Mouse (Mus musculus) left cerebral cortex, postnatal 25 days (tissue): ENCODE measurements around the gene Dmp1. TPM values are rescaled to one million over a fixed set of nuclear protein-coding genes. Genes with fewer than 3 reads are reported as not detected.

Experiments used
- DNase-seq, 2 experiments: peaks; one replicate each; pipeline ENCODE4 v3.0.0; 2022; ENCODE audit warnings: low spot score in 2 of 2, mixed read lengths in 1 of 2
- intact Hi-C: fragments of 180-260 bp; cut with DNase I; formaldehyde crosslinking; loops from one replicate; pipeline ENCODE4 v1.15.1; 2025
- total RNA-seq, 2 experiments: library from RNA; stranded (reverse); gene quantifications; 2 replicates each; pipeline ENCODE4 v1.2.3; 2021

Gene Dmp1
- total RNA-seq = 1 to 10 TPM; 3.3 to 3.8 TPM

DNA sequence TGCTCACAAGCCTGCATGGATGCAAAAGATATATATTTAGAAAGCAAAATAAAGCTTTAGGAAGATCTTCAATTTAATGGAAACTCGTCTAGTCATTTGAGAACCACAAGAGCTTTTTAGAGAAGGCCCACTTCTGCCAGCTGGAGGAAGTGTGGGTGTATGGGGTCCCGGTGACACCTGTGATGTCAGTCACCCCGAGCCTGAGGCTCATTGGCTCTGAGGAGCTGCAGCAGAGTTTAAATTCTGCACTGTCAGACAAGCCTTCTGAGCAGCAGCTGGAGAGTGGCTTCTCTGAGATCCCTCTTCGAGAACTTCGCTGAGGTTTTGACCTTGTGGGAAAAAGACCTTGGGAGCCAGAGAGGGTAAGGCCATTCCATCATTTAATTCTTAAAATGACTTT lies at the start of gene Dmp1:
Dmp1 (plus strand) TSS at position 263 of the 400 bp plus-strand sequence.
- intact Hi-C loops = no loop called here
- DNase-seq = no peak

DNA sequence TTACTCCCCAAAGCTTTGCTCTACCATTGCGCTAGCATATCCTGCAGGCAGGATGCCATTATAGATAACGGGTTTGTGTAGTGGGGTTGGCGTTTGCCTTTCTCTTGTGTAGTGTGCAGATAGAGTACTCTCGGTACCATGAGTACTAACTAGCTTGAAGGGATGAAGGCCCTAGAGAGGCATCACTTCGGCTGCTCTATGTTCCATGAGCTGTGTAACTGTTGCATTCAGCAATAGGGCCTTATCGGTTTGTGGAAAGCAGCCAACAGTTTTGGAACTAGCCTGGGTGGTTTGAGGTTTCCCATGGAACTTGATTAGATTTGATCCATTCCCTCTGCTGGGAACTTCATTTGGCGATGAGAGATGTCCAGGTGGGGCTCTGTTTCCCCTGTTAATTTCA lies 44.7 kb upstream of the Dmp1 start:
- intact Hi-C loops = no loop called here
- DNase-seq = no peak

DNA sequence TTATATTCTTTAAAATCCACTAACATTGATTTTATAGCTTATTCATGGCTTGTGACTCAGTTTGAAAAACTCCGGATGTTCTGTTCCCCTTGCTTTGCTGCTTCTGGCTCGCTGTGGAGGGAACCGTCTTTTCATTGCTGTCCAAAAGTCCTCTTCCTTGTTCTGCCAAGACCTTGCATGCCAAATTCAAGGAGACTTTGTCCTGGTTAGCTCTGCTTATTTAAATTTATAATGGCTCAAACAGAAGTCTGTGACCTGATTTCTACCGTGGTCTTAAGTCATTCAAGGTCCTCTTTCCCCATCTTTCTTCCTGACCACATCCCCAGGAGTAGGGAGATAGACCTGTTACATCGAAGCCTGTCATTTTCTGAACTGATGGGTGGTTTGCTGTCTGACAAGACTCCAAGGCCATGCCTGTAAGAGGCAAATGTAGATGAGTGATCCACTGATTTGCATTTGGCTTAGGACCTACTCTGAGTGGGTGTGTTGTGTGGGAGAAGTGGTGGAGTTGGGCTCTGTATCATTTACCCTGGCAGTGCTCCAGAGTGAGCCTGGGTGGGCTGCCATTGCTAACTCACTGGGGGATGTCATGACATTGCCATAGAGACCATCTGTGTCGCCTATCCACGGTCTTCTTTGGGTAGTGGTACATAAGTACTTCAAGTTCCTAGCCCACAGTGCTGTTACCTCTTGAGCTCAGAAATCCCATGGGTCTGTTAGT lies 43.9 kb upstream of the Dmp1 start:
- peak; percentile 24 to 70 for DNase-seq
- intact Hi-C loops = no loop called here

DNA sequence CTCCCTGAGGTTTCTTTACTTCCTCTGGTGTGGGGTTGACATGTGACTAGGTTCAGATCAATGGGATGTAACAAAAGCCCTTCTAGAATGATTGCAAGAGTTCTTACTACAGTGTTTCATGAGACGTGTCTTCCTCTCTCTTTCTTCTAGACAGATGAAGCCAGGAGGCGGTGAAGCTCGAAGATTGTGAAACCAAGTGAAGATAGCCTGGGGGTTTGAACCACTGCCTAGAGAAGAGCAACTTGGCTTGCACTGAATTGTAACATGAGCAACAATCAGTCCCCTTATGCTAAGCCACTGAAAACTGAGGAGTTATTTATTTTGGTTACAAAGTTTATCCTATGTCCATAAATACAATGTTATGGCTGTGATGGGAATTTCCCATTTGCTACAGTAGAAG lies 41.8 kb upstream of the Dmp1 start:
- intact Hi-C loops = no loop called here
- DNase-seq = no peak

DNA sequence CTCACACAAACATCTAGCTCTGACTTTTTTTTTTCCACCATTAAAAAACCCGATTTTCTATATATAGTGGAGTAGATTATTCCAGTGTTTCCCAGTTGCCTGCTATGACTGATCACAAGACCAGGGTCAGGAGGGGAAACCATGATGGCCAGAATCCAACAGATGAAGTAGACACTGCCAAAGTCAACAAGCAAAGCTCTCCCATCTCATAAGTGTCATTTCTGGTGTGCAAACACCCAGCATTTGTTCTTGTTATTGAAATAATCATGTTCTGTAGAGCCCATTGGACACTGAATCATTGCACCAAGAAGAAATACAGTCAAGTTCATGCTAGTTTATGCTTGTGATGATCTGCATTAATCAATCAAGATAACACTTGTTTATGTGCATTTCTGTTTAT lies 41.0 kb upstream of the Dmp1 start:
- DNase-seq = no peak

DNA sequence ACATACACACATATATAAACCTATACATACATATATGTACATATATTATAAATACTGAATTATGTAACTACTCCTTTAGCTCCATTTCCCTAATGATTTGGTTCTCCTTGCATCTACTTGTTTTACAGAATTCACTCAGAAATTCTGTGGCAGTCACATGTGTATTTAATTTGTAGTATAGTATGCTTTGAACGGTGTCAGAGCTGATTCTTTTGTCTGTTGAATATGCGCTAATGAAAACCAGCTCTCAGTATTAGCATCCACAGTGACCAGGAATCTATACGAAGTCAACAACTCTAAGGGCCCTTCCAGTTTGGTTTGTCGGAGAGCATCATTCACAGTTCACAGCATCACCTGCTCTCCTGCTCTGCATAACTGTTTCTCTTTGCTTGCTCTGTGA lies 38.9 kb upstream of the Dmp1 start:
- intact Hi-C loops = no loop called here
- no peak for DNase-seq

More for the DNA sequence above, 41.0 kb upstream of the Dmp1 start:
- intact Hi-C loops = no loop called here

DNA sequence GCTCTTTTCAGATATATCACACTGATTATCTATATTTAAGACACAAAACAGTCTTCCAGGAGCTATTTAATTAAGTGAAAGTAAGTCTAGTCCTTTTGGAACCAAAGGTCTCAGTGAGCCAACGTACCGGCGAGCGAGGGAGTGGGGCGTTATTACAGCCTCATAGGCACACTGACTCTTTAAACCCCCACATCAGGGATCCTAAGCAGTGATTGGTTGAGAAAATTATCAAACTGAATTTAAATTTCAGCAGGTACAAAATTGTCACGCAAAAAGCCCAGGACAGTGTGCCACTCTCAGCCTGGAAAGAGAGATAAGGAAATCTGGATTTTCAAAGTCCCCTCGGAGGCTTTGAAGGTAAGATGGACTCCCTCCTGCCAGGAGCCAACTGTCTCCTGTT lies 32.0 kb upstream of the Dmp1 start, which contains the start of gene Dspp:
Dspp (plus strand) TSS at position 301 of the 400 bp plus-strand sequence.
- no peak for DNase-seq
- intact Hi-C loops = no loop called here

DNA sequence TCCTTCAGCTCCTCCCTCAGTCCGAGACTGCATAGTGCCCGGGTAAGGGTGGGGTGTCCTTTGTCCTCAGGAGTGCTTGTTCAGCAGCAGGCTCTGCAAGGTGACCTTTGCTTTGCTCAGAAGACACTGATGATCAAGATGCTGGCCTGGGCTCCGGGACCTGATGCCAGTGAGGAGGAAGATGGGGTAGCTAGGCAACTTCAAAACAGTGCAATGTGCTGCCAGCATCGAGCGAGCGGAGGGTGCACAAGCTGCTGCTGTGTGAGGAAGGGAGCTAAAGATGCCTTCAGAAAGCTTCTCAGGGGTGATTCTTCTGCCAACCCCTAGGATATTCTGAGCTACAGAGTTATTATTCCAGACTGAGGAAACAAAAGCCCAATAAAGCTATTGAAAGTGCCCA lies 29.3 kb upstream of the Dmp1 start:
- intact Hi-C loops = no loop called here
- DNase-seq = peak; percentile 14 to 70

DNA sequence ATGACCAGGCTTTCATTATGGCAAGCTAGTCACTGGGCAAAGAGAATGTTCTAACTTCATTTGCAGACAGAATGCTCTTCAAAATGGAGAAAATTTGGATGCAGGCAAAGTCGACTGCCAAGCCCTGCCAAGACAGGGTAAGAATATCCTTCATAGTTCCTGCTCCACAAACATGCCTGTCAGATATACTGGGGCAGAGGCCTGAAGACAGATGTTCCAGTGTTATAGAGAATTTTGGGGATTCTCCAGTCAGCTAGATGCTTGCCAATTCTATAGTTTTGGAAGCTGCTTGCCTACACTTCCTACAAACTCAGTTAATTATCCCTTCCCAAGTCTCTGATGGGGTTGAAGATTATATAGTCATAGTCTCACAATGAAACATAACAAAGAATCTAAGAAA lies 18.7 kb upstream of the Dmp1 start:
- DNase-seq = peak in 1 of 2 experiments; percentile 53
- intact Hi-C loops = no loop called here

DNA sequence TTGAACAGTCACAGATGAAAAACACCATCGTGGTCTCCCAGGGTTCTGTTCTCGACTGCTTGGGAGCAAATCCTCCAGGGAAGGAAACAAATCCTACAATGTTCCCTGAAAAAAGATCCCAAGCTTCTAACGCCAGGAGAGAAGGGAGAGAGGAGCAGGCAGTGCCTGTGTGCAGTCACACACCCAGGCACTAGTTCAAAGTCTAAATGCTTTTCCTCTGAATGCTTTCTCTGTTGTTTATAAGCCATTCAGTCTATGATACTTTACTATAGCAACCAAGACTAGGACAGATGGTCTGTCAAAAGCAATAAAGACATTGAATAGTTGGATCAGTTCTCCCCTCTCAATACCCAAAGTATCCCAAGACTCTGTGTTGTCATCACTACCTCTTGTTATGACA lies 15.1 kb upstream of the Dmp1 start:
- no peak for DNase-seq
- intact Hi-C loops = no loop called here

DNA sequence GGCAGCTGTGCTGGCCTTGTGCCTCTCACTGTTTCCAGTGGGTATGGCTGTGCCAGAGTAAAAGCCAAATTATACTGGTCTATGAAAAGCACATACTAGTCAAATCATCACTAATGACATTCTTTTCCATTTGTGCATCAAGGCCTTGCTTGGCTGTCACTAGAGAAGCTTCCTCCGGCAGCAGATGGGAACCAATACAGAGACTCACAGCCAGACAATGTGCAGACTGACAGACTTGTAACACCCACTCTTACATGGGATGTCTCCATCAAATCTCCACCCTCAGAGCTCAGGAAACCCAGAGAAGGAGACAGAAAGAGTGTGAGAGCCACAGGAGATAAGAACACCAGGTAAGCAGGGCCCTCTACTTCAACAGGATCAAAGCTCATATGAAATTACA lies 7.3 kb upstream of the Dmp1 start:
- intact Hi-C loops = no loop called here
- no peak for DNase-seq

DNA sequence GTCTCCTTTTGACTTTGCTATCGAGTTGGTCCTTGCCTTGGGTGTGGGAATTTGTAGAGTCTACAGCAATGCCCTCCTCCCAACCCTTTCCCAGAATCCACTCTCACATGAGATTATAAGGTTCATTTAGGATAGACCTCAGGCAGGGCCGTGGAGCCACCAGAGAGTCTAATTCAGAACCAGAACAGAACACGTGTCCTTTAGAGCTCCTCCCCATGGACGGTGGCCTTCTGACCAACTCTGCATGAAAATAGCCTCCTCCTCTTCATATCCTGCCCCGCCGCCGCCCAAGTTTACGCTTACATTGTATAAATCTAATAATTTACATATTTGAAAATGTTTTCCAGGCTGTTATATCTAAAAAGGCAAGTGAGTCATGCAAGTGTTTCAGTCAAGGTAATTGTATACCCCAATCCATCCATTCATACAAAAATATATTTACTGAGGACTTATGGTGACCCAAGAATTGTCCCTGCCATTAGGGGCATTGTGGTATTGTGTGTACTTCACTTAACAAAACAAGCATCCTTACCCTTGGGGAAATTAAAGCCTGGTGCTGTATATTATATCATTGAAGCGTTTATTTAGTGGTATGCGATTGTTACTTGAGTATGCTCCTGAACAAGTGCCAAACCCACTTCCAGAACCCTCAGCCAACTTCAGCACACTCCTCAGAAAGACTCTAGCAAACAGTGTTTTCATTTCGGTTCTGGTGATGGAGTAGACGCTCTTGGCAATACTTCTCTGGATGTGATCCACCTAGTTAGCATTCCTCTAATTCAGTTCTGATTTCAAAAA lies 1.1 kb upstream of the Dmp1 start:
- intact Hi-C loops = no loop called here
- DNase-seq = peak in 1 of 2 experiments; percentile 19

DNA sequence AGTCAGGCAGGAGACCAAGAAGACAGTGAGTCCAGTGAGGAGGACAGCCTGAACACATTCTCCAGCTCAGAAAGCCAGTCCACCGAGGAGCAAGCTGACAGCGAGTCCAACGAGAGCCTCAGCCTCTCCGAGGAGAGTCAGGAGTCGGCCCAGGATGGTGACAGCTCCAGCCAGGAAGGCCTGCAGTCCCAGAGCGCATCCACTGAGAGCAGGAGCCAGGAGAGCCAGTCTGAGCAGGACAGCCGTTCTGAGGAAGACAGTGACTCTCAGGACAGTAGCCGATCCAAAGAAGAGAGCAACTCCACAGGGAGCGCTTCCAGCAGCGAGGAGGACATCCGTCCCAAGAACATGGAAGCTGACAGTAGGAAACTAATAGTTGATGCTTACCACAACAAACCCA lies 10.1 kb downstream of the Dmp1 start:
- intact Hi-C loops = no loop called here
- DNase-seq = no peak

DNA sequence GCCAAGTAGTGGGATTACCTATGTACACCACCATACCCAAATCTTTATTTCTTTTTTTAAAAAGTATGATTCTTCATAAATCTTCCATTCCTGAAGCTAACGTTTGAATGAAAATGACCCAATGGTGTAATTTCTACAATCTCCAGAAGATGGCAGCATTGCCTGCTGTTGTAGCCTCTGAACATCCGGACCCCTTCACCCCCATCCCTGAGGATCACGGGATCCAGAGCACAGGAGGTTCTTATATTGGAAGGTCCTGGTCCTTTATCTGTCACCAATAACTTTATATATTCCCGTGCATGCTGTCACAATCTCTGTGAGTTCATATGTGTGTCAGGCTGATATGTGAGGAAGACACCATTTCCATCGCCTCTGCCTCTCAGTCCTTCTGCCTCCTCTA lies 16.5 kb downstream of the Dmp1 start:
- intact Hi-C loops = loop anchor here (1.0 to 5.0 kb wide), 3 partner anchors 87 to 228 kb away; no protein-coding TSS in a partner anchor
- peak; percentile 46 to 59 for DNase-seq

DNA sequence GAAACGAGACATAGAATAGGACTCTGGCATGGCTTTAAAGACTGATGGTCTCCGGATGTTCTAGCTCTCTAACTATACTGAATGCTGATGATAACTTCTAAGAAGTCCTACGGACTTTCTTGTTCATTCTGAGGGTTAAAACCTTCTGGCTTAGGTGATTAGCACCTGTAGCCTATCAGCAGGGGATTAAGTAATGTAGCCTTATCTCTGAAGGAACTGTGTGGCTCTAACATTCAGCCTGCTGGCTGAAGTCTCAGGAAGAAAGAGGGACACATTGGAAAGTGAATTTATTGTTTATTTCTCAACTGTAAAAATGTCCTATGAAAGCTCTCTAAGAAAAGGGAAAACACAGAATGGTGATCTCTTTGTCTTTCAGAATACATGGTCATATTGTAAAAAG lies 21.9 kb downstream of the Dmp1 start:
- intact Hi-C loops = no loop called here
- no peak for DNase-seq

DNA sequence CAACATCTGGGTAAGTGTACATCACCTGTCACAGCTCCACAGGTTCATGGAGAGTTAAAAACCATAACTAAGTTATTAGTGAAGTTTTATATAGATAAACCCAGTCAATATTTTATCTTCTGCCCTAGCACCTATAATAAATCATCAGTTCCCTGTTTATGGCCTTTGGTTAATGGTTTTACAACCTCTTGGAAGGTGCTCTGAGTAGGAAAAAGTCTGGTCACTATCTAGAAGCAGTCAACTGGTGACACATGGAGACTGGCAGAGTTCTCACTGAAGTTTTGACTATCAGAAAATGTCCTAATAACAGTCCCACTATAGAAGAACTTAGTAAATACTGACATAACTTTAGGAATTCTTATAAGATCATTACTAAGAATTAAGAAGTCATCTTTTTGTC lies 22.3 kb downstream of the Dmp1 start:
- DNase-seq = no peak
- intact Hi-C loops = no loop called here

DNA sequence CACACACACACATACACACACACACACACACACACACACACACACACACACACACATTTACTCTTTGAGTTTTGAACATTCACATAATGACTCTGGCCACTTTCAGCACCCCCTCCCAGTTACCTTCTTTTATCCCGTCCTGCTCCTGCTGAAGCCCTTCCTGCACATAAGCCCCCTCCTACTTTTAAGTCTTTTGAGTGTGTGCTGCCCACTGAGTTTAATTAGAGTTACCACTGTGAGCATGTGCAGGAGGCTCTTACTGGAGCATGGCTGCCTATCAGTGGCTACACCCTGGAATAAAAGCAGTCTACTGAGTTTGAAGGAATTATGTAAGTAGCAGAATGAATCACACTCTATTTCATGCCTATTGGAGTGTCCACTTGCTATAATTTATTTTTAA lies 26.1 kb downstream of the Dmp1 start:
- DNase-seq = no peak
- intact Hi-C loops = no loop called here

DNA sequence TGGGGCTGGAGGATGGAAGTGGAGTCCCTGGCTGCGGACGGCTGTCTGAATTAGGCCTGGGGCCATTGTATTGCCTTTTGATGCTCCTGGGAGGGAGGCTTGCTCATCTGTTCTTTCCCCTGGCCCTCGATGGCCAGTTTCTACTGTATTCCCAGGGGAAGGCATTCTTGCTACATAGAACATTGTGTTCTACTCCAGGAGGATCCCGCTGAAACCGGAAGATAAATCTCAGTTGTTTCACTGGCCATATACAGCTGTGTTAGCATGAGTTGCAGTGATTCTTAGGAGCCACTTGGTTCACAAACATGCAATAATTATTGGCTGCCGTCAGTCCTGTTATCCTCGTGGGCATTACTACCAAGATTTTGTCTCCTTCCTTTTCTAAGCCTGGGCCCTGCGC lies 34.3 kb downstream of the Dmp1 start:
- no peak for DNase-seq
- intact Hi-C loops = no loop called here

DNA sequence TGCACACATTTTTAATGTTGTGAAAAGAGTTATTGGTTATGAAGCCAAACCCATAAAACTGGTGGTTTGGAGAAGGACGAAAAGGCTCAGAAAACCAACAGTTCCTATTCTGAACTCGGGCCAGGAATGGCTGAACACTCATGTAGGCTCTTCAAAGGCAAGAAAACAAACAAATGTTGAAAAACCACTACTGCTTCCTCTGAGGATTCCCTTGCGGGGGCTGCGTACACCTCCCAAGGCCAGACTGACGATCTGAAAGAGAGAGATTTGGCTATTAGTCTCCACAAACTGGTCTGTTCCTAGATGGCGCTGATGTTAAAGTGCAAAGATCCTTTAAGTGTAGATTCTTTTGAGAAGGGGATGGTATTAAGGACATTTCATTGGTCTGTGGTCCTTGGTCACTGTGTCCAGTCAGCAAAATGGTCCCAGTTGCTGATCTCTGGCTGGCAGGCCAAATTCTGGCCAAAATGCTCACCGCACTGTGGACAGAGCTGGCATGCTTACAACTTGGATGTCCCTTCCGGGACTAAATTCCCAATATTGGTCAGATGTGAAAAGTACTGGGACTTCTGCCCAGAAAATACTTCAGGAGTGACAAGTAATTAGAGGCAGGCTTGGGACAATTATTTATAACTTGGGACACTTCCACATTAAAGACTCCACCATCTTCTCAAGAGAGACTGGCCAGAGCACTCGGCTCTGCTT lies 37.4 kb downstream of the Dmp1 start:
- peak in 1 of 2 experiments; percentile 19 for DNase-seq
- intact Hi-C loops = no loop called here

DNA sequence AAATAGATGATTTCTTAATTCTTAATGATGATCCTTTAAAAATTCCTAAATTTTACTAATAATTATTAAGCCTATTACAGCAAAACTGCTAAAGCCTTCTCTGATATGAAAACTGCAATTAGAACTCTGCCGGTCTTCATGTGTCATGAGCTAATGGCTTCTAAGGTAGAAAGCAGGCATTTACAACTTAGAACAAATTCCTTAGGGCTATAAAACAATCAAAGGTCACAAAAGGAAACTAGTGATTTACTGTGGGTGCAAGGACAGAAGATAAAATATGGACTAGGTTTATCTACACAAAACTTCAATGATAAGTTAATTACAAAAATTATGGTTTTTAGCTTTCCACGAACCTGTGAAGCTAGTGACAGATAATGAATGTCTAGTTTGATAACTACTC lies 41.8 kb downstream of the Dmp1 start:
- DNase-seq = no peak
- intact Hi-C loops = no loop called here

DNA sequence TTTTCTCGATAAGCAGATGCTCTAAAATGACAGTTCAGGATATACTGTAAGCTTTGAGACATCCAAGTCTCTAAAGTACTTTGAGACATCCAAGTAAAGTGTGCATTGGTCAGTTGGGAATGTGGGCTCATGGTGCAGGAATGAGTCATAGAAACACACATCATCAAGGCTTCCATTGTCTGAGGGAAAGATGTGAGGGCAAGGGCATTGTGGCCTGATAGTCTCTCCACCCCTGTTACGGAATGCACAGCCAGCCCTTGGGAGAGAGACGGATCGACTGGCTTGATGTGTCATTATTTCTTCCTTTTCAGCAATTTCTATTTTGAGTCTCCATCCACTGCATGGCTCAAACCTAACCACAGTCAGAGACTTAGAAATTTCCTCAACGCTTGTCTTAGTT lies 49.4 kb downstream of the Dmp1 start:
- intact Hi-C loops = no loop called here
- no peak for DNase-seq
